ENCODE assay signal across 23 mouse cellular contexts in genomic region chr6:84841138-84841537, GRCm38 (mm10).
DNase-seq lines count a peak whose midpoint lies in the region; ATAC-seq and TF ChIP-seq lines count a peak whose summit lies in the region.
"Had no signal": no experiment of that assay in that cellular context is flagged by ENCODE, and none has a peak within 500 bp of the region (broad histone marks: within the 10 kb centered on the region; RNA-seq: fewer than 3 reads in every experiment).

No protein-coding gene starts in this region.

- no peak overlapping the region for H3K9ac ChIP-seq in heart, embryonic 12.5 days
- no peak overlapping the region for H3K9ac ChIP-seq in liver, embryonic 11.5 days (ENCODE audit: low read depth, low read length)
- H3K9ac ChIP-seq in liver, embryonic 14.5 days (replicated peaks) = no peak overlapping the region
- no peak overlapping the region for H3K9ac ChIP-seq in liver, postnatal 0 days (replicated peaks)
- H3K9ac ChIP-seq in hindbrain, embryonic 12.5 days = no peak overlapping the region
- H3K9ac ChIP-seq: forebrain, embryonic 13.5 days; hindbrain, embryonic 13.5 days had no signal

- H3K36me3 ChIP-seq in heart, embryonic 12.5 days = no peaks in the 10 kb centered on the region
- H3K36me3 ChIP-seq in liver, embryonic 11.5 days (ENCODE audit: control insufficient read depth, insufficient read depth, low read length) = no peaks in the 10 kb centered on the region
- no peaks in the 10 kb centered on the region for H3K36me3 ChIP-seq in liver, embryonic 14.5 days (replicated peaks; ENCODE audit: control insufficient read depth, insufficient read depth, low read depth)
- no peaks in the 10 kb centered on the region; the same call in 1 of the 2 replicates for H3K36me3 ChIP-seq in liver, postnatal 0 days (replicated peaks; ENCODE audit: insufficient read depth, low read length)
- peaks cover 3% of the 10 kb centered on the region; the same call in 1 of the 2 replicates for H3K36me3 ChIP-seq in hindbrain, embryonic 12.5 days
- H3K36me3 ChIP-seq: forebrain, embryonic 10.5 days had no signal

- H3K4me1 ChIP-seq in heart, embryonic 12.5 days (replicated peaks) = peaks cover 9% of the 10 kb centered on the region
- H3K4me1 ChIP-seq in liver, embryonic 11.5 days (replicated peaks; ENCODE audit: control insufficient read depth, insufficient read depth, low read length) = no peaks in the 10 kb centered on the region
- H3K4me1 ChIP-seq in liver, embryonic 14.5 days (replicated peaks; ENCODE audit: control insufficient read depth in 2 of 2, insufficient read depth in 2 of 2, low read length in 1 of 2) = no peaks in the 10 kb centered on the region
- no peaks in the 10 kb centered on the region for H3K4me1 ChIP-seq in liver, postnatal 0 days (ENCODE audit: insufficient read depth)
- no peaks in the 10 kb centered on the region for H3K4me1 ChIP-seq in hindbrain, embryonic 12.5 days
- H3K4me1 ChIP-seq: hindbrain, embryonic 13.5 days had no signal

- DNase-seq in heart, adult 11 months = no peak
- DNase-seq in liver, embryonic 11.5 days (ENCODE audit: low spot score) = no peak
- DNase-seq in liver, embryonic 14.5 days (ENCODE audit: low read depth in 3 of 3, low spot score in 3 of 3) = peak in 2 of 3 experiments; percentile 5 to 6
- DNase-seq in liver, postnatal 0 days = peak; percentile 14
- DNase-seq in left cerebral cortex, adult 8-10 months (ENCODE audit: low spot score in 2 of 2) = no peak
- no peak for DNase-seq in kidney, adult 8-10 months
- DNase-seq: adrenal gland, adult 8-10 months; adrenal gland, postnatal 25 days; cerebellum, adult 18-20 months; cerebellum, adult 9-10 months; cerebellum, postnatal 14 days; gastrocnemius, postnatal 10 days; gastrocnemius, postnatal 36 days; heart, postnatal 14 days had no signal

- no peak for ATAC-seq in heart, embryonic 12.5 days (ENCODE audit: insufficient number of reproducible peaks, low FRiP score)
- 0 out of 2 replicates have a peak, but pooled peaks have one; percentile 31 for ATAC-seq in liver, embryonic 11.5 days (replicated peaks; ENCODE audit: low FRiP score)
- no peak for ATAC-seq in liver, embryonic 14.5 days (ENCODE audit: insufficient read depth)
- ATAC-seq in liver, postnatal 0 days = peak; percentile 85
- ATAC-seq in hindbrain, embryonic 12.5 days (ENCODE audit: low FRiP score) = no peak
- ATAC-seq: activated CD4-positive, CD25-positive, alpha-beta regulatory T cell, adult 4 months; forebrain, embryonic 13.5 days; forebrain, embryonic 16.5 days; hindbrain, embryonic 16.5 days had no signal

- H3K27ac ChIP-seq in heart, embryonic 12.5 days (ENCODE audit: poor library complexity, severe bottlenecking) = peak overlapping the region; percentile 35; the same call in 1 of the 2 replicates
- H3K27ac ChIP-seq in liver, embryonic 11.5 days (ENCODE audit: low read depth, low read length) = peak overlapping the region; percentile 54; the same call in 1 of the 2 replicates
- no peak overlapping the region for H3K27ac ChIP-seq in liver, embryonic 14.5 days
- peak overlapping the region; percentile 49; the same call in 1 of the 2 replicates for H3K27ac ChIP-seq in liver, postnatal 0 days (ENCODE audit: low read depth)
- no peak overlapping the region for H3K27ac ChIP-seq in hindbrain, embryonic 12.5 days
- H3K27ac ChIP-seq: forebrain, embryonic 10.5 days; forebrain, embryonic 13.5 days; hindbrain, embryonic 13.5 days had no signal

- no peak overlapping the region for H3K4me3 ChIP-seq in heart, embryonic 12.5 days
- H3K4me3 ChIP-seq in liver, embryonic 11.5 days (ENCODE audit: low read depth, low read length) = no peak overlapping the region
- H3K4me3 ChIP-seq in liver, embryonic 14.5 days (ENCODE audit: insufficient read depth in 1 of 2, low read depth in 2 of 2, low read length in 2 of 2) = no peak overlapping the region
- no peak overlapping the region for H3K4me3 ChIP-seq in liver, postnatal 0 days (ENCODE audit: low read depth, low read length)
- H3K4me3 ChIP-seq in hindbrain, embryonic 12.5 days = no peak overlapping the region
- H3K4me3 ChIP-seq: forebrain, embryonic 10.5 days; forebrain, embryonic 13.5 days; hindbrain, embryonic 13.5 days had no signal

- no peak overlapping the region for H3K4me2 ChIP-seq in heart, embryonic 12.5 days
- H3K4me2 ChIP-seq in liver, embryonic 11.5 days = no peak overlapping the region
- H3K4me2 ChIP-seq in liver, embryonic 14.5 days (ENCODE audit: low read depth) = no peak overlapping the region
- no peak overlapping the region for H3K4me2 ChIP-seq in liver, postnatal 0 days (ENCODE audit: low read depth, low read length)
- H3K4me2 ChIP-seq in hindbrain, embryonic 12.5 days (replicated peaks) = no peak overlapping the region
- H3K4me2 ChIP-seq: forebrain, embryonic 13.5 days; heart, embryonic 11.5 days; hindbrain, embryonic 13.5 days had no signal

- TF ChIP-seq EP300 in liver, embryonic 14.5 days (IDR thresholded peaks at IDR 0.05; ENCODE audit: low read depth) = no peak
- TF ChIP-seq EP300 in liver, postnatal 0 days (IDR thresholded peaks at IDR 0.05; ENCODE audit: low read depth) = no peak

- H3K9me3 ChIP-seq in heart, embryonic 12.5 days (replicated peaks) = no peaks in the 10 kb centered on the region
- H3K9me3 ChIP-seq in liver, embryonic 11.5 days (ENCODE audit: control insufficient read depth, low read length) = no peaks in the 10 kb centered on the region
- no peaks in the 10 kb centered on the region for H3K9me3 ChIP-seq in liver, embryonic 14.5 days (ENCODE audit: control insufficient read depth, low read length)
- H3K9me3 ChIP-seq in liver, postnatal 0 days (ENCODE audit: low read length) = no peaks in the 10 kb centered on the region
- no peaks in the 10 kb centered on the region for H3K9me3 ChIP-seq in hindbrain, embryonic 12.5 days (replicated peaks)
- H3K9me3 ChIP-seq: forebrain, embryonic 10.5 days; forebrain, embryonic 13.5 days; hindbrain, embryonic 13.5 days had no signal

- TF ChIP-seq CTCF in liver, embryonic 14.5 days (IDR thresholded peaks at IDR 0.05; ENCODE audit: low read depth) = no peak
- TF ChIP-seq CTCF in liver, postnatal 0 days (IDR thresholded peaks at IDR 0.05; ENCODE audit: low read depth) = no peak

- H3K27me3 ChIP-seq in heart, embryonic 12.5 days (replicated peaks) = no peaks in the 10 kb centered on the region
- H3K27me3 ChIP-seq in liver, embryonic 11.5 days (replicated peaks; ENCODE audit: control insufficient read depth, insufficient read depth, low read length) = no peaks in the 10 kb centered on the region
- H3K27me3 ChIP-seq in liver, embryonic 14.5 days (ENCODE audit: control insufficient read depth, insufficient read depth, low read length) = no peaks in the 10 kb centered on the region
- no peaks in the 10 kb centered on the region for H3K27me3 ChIP-seq in liver, postnatal 0 days (ENCODE audit: insufficient read depth, low read length)
- no peaks in the 10 kb centered on the region for H3K27me3 ChIP-seq in hindbrain, embryonic 12.5 days
- H3K27me3 ChIP-seq: forebrain, embryonic 13.5 days; hindbrain, embryonic 13.5 days had no signal

Comparison
In these comparisons a context has a peak if more than half of its experiments do, and no peak if none do; other contexts are left out.
1. ATAC-seq: peak in liver, embryonic 11.5 days (single experiment) and liver, postnatal 0 days (single experiment); none in heart, embryonic 12.5 days (single experiment), liver, embryonic 14.5 days (single experiment) and hindbrain, embryonic 12.5 days (single experiment).
2. H3K27ac ChIP-seq: peak in heart, embryonic 12.5 days (single experiment), liver, embryonic 11.5 days (single experiment) and liver, postnatal 0 days (single experiment); none in liver, embryonic 14.5 days (single experiment) and hindbrain, embryonic 12.5 days (single experiment).
3. DNase-seq: peak in liver, embryonic 14.5 days (2 of 3) and liver, postnatal 0 days (single experiment); none in heart, adult 11 months (single experiment), liver, embryonic 11.5 days (single experiment), left cerebral cortex, adult 8-10 months (0 of 2) and kidney, adult 8-10 months (0 of 2).